Mouse (Mus musculus) frontal cortex, adult 2 months (tissue): ENCODE measurements at regions not wholly inside any gene's neighbourhood (a gene's known extent, or its start where the extent isn't known, plus 50 kb on each side); places are given as distances from the start of the nearest gene placed in this dataset.
A peak's percentile ranks its signal among the peaks of the same experiment; 100 is the strongest.

ENCODE experiments used
- DNase-seq, 2 experiments: peaks; one replicate each; pipeline ENCODE4 v3.0.0; 2022; ENCODE audit warnings: low spot score in 1 of 2; ENCODE audit errors: extremely low spot score in 1 of 2

DNA sequence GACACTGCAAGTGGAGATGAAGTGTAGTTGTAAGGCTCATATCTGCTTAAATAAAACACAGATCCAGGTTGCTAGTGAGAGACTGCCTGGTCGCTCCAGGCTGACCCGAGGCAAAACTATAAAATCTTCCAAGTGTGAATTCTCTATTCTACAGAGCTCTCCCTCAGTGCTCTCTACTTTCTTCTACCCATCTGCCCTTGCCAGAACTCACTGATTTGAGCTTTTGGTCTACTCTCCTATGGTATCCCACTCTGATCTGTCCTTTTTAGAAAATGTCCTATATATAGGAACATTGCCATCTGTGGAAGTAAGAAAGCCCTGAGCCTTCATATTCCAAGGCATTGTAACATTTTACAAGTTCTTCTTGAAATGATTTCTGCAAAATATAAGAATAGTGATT is 518.3 kb downstream of the Galc start:
- peak in 1 of 2 experiments; percentile 45 for DNase-seq

- peak; percentile 15 to 24 for DNase-seq
Measured at GRCm38 (mm10) chr12:97732078-97732580, 527.1 kb downstream of the Galc start.

- DNase-seq: no peak
Measured at GRCm38 (mm10) chr12:97720554-97720953, 538.7 kb downstream of the Galc start.

- DNase-seq: peak in 1 of 2 experiments; percentile 17
Measured at GRCm38 (mm10) chr12:97717812-97718211, 541.4 kb downstream of the Galc start.
